Mouse (Mus musculus): ENCODE measurements at regions not wholly inside any gene's neighbourhood (a gene's known extent, or its start where the extent isn't known, plus 50 kb on each side); places are given as distances from the start of the nearest gene placed in this dataset.

DNA sequence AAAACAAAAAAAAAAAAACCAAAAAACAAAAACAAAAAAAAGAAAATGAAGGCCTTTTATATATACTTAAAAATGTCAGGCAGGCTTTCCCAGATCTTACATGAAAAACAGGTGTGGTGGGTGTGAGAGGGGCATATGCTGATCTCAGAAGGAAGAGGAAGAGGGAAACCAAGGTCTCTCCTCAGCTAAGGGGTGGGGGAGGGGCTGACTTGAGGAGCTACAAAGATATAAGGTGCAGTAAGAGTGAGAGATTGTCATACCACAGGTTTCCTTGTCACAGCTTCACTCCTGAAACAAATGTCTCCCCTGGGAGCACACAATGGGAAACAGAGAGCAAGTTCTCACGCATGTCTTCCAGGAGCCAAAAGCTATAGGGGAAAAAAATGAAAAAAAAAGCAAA lies 440.0 kb downstream of the Tns3 start:
- no peak for DNase-seq

DNA sequence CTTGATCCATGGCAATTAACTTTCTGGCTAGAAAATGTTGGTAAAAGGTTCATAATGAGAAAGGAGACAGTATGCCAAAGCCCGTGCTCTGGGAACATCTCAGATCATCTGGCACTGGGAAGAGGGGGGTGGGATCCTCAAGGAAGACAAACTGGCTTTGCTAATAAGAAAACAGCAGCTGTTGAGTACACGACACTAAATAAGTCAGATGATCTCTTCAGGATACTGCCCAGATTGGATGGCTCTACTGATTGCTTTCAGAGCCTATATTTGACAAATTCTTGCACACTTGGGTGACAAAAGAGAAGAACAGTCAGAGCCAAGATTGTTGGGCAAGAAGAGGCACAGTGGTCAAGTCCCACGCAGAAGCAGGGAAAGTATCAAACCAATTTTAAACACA lies 443.7 kb downstream of the Tns3 start:
- DNase-seq = no peak

DNA sequence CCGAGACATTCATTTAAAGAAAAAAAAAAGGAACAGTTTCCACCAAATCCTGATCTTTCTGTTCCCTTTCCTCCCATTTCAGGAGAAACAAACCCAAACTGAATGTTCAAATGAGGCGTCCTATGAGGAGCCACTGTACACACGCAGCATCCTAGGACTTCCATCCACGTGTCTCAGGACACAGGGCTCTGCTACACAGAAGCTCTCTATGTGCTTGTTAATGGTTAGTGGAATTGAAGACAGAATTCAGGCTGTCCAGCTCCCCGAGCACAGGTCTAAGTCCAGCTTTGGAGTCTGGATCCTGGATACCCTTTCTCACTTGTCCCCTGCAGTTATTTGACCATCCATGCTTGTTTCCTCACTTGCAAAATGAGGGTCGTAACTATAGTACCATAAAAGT lies 444.4 kb downstream of the Tns3 start:
- DNase-seq = no peak

DNA sequence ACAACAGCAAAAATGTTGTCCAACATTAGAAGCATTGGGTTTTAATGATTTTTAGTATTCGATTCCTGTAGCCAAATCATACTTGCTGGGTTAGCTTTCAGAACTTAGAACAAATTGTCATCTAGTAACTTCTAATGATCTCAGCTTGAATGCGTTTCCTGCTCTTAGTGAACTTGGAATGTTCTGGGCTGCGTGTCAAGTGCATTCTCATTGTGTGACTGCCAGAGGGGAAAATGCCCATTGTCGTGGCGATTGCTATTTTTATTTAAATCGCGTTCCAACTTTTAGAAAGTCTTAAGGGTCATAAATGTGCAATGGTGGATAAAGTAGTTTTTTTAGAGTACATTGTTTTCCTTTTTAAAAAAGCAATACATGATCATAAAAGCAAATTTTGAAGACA lies 448.7 kb downstream of the Tns3 start:
- peak; percentile 12 to 48 for DNase-seq

DNA sequence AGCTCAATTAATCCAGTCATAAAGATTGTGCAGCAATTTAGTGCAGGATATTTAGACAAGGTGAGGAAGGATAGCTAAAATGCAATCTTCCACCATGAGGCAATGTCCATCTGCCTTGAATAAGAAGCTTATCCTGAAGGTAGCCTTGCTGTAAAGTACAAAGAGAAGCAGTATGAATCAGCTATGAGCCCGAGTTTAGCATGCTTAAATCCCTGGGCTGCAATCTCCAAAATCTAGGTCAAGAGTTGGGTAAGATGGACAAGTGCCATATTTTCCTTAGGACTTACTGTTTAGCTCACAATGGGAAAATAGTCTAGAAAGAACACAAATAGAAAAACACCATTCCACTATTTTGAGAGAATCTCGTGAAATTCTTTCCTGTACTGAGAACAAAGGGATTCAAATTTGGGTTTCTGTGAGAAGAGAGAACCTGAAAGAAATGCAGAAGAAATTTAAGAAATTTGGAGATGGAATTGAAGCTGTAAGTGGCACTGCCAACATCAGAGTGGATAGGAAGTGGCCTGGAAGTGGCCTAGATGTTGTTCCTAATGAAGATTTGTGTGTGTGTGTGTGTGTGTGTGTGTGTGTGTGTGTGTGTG lies 449.9 kb downstream of the Tns3 start:
- DNase-seq = no peak

DNA sequence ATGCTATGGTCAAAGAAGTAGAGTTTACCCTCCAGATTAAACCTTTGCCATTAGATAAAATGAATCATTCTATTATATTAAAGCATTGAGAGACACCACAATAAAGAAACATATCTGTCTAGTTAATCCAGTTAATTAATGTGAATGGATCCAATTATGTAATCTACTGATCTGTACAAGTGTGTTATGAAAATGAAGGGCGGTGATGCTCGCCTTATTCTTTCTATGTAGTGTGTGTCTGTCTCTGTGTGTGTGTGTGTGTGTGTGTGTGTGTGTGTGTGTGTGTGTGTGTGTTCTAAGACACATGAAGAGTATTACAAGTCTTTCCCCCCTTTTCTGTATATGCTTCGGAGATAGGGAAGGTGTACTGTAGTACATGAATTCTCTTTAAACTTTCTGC lies 451.2 kb downstream of the Tns3 start:
- DNase-seq = no peak

DNA sequence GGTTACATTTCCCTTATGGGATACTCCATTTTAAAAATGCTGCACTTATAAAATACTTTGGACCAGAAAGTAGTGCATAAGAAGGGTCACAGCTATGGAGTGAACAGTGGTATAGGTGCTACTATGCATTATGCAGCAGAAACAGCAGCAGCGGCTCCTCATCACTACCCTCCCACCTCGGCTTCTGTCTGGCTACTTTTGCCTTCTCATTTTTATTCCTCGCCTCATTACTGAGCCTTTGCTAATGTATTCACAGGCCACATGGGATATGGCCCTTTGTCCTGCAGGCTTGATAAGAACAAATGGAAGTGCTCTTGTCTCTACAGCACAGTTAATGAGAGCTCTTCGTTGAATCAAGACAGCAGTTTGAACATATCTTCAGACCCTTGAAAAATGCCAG lies 451.6 kb downstream of the Tns3 start:
- DNase-seq = no peak

DNA sequence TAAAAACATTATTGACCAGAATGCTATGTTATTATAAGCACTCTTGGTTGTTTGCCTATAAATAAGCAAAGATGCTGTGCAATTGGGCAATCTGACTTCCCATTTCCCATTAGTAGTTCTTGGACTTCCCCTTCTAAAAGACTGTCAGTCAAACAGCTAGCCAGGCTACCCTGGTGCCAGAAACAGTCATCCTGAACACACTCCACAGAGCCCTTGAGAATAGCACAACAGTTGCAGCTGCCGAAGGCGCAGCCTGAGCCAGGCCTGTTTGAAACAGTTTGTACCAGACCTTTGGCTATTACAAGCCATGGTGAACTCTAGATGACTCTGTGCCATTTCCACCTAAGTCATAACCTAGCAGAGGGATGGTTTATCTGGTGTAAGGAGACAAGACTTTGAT lies 455.3 kb downstream of the Tns3 start:
- DNase-seq = peak in 1 of 2 experiments; percentile 10

DNA sequence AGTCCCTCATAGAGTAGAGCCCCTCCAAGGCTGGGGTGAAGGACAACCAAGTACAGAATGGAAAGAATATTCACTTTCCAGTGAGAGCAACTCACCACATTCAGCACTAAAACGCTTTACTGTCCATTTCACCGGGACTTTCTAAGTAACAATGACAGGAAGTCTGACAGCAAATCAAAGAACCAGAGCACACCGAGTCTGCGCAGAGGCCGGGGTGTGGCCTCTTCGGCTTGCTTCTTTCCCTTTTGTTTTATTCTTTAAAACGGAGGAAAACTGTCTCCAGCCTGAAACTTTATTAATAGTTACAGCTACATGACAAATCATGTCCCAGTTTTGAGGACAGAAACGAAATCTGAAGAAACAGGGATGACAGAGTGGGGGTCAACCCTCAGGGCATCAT lies 465.0 kb downstream of the Tns3 start:
- peak in 1 of 2 experiments; percentile 7 for DNase-seq

Measured in adrenal gland, postnatal 36 days (tissue).